Mouse (Mus musculus) heart, adult 9 months (tissue): ENCODE data around the gene Amdhd2.

Source experiments
- DNase-seq, 2 experiments: peaks; one replicate each; pipeline ENCODE4 v3.0.0; 2022; ENCODE audit warnings: low spot score in 2 of 2

Amdhd2 gene

GRCm38 (mm10) chr17:24163176-24163962 lies at the start of gene Amdhd2:
Gene Amdhd2, minus strand, starts transcription at chr17:24163766.
- DNase-seq = peak; percentile 96 to 97

GRCm38 (mm10) chr17:24213186-24213585 lies 49.6 kb upstream of the Amdhd2 start:
- no peak for DNase-seq

- DNase-seq = no peak
Measured at GRCm38 (mm10) chr17:24212441-24213018, 49.0 kb upstream of the Amdhd2 start.

GRCm38 (mm10) chr17:24211631-24212440 lies 48.3 kb upstream of the Amdhd2 start:
- peak; percentile 42 to 48 for DNase-seq

- DNase-seq = no peak
Measured at GRCm38 (mm10) chr17:24210591-24210990, 47.0 kb upstream of the Amdhd2 start.

- DNase-seq = no peak
Measured at GRCm38 (mm10) chr17:24209916-24210240, 46.3 kb upstream of the Amdhd2 start.

GRCm38 (mm10) chr17:24209043-24209915 lies 45.7 kb upstream of the Amdhd2 start, which contains the start of gene Ntn3:
Gene Ntn3, minus strand, starts transcription at chr17:24209531.
- DNase-seq = peak in 1 of 2 experiments; percentile 44

GRCm38 (mm10) chr17:24208641-24209042 lies 45.1 kb upstream of the Amdhd2 start:
- no peak for DNase-seq

- no peak for DNase-seq
Measured at GRCm38 (mm10) chr17:24207768-24208640, 44.4 kb upstream of the Amdhd2 start.

- peak in 1 of 2 experiments; percentile 30 for DNase-seq
Measured at GRCm38 (mm10) chr17:24206451-24207351, 43.1 kb upstream of the Amdhd2 start.

GRCm38 (mm10) chr17:24205908-24206361 lies 42.4 kb upstream of the Amdhd2 start:
- DNase-seq = peak in 1 of 2 experiments; percentile 16

GRCm38 (mm10) chr17:24205284-24205888 lies 41.8 kb upstream of the Amdhd2 start, which contains the start of gene Tbc1d24:
Gene Tbc1d24, minus strand, starts transcription at chr17:24205562.
- DNase-seq = peak; percentile 92

- peak in 1 of 2 experiments; percentile 11 for DNase-seq
Measured at GRCm38 (mm10) chr17:24204846-24205245, 41.3 kb upstream of the Amdhd2 start.

- no peak for DNase-seq
Measured at GRCm38 (mm10) chr17:24203611-24204534, 40.3 kb upstream of the Amdhd2 start.

- no peak for DNase-seq
Measured at GRCm38 (mm10) chr17:24203068-24203467, 39.5 kb upstream of the Amdhd2 start.

- DNase-seq = no peak
Measured at GRCm38 (mm10) chr17:24201092-24201491, 37.5 kb upstream of the Amdhd2 start.

GRCm38 (mm10) chr17:24199741-24200140 lies 36.2 kb upstream of the Amdhd2 start:
- peak in 1 of 2 experiments; percentile 29 for DNase-seq

GRCm38 (mm10) chr17:24199252-24199651 lies 35.7 kb upstream of the Amdhd2 start:
- DNase-seq = no peak
